Mouse (Mus musculus): ENCODE data around the gene Rapgefl1.

The Rapgefl1 gene

GRCm38 (mm10) chr11:98836651-98837141 is at the start of gene Rapgefl1:
TSS of gene Rapgefl1 (plus strand) at chr11:98836785.
- peak; percentile 83 for DNase-seq

- DNase-seq = no peak
Measured at GRCm38 (mm10) chr11:98787229-98787628, 49.4 kb upstream of the Rapgefl1 start.

- no peak for DNase-seq
Measured at GRCm38 (mm10) chr11:98787691-98788090, 48.9 kb upstream of the Rapgefl1 start.

GRCm38 (mm10) chr11:98788139-98788538 is 48.4 kb upstream of the Rapgefl1 start:
- DNase-seq = no peak

- DNase-seq = peak; percentile 73
Measured at GRCm38 (mm10) chr11:98788550-98789218, 47.9 kb upstream of the Rapgefl1 start.

GRCm38 (mm10) chr11:98789219-98789807 is 47.3 kb upstream of the Rapgefl1 start:
- no peak for DNase-seq

- no peak for DNase-seq
Measured at GRCm38 (mm10) chr11:98789824-98790223, 46.8 kb upstream of the Rapgefl1 start.

GRCm38 (mm10) chr11:98790631-98791205 is 45.9 kb upstream of the Rapgefl1 start:
- DNase-seq = no peak

GRCm38 (mm10) chr11:98791448-98791847 is 45.1 kb upstream of the Rapgefl1 start:
- no peak for DNase-seq

- no peak for DNase-seq
Measured at GRCm38 (mm10) chr11:98792081-98792480, 44.5 kb upstream of the Rapgefl1 start.

- peak; percentile 73 for DNase-seq
Measured at GRCm38 (mm10) chr11:98794469-98795014, 42.0 kb upstream of the Rapgefl1 start.

GRCm38 (mm10) chr11:98795015-98795713 is 41.4 kb upstream of the Rapgefl1 start, which contains the start of gene Msl1:
TSS of gene Msl1 (plus strand) at chr11:98795516.
- peak; percentile 88 for DNase-seq

- peak; percentile 62 for DNase-seq
Measured at GRCm38 (mm10) chr11:98795714-98796514, 40.7 kb upstream of the Rapgefl1 start.

- DNase-seq = peak; percentile 76
Measured at GRCm38 (mm10) chr11:98796515-98797216, 39.9 kb upstream of the Rapgefl1 start.

GRCm38 (mm10) chr11:98797306-98797705 is 39.3 kb upstream of the Rapgefl1 start:
- DNase-seq = no peak

- no peak for DNase-seq
Measured at GRCm38 (mm10) chr11:98797909-98798308, 38.7 kb upstream of the Rapgefl1 start.

- DNase-seq = no peak
Measured at GRCm38 (mm10) chr11:98804605-98805004, 32.0 kb upstream of the Rapgefl1 start, which contains the start of gene Casc3. TSS of gene Casc3 (plus strand) at chr11:98804905.

- DNase-seq = no peak
Measured at GRCm38 (mm10) chr11:98808417-98808816, 28.2 kb upstream of the Rapgefl1 start.

GRCm38 (mm10) chr11:98809457-98810290 is 26.9 kb upstream of the Rapgefl1 start:
- peak; percentile 98 for DNase-seq

- no peak for DNase-seq
Measured at GRCm38 (mm10) chr11:98810686-98811085, 25.9 kb upstream of the Rapgefl1 start.

All from right cerebral cortex, postnatal 14 days (tissue).